Mouse (Mus musculus) lung, embryonic 15.5 days (tissue): ENCODE data around the gene Csnk1e. TPM values are rescaled to one million over a fixed set of nuclear protein-coding genes. Genes with fewer than 3 reads are reported as not detected.

Experiments
- ATAC-seq: fragments of 200-750 bp; cut with Nextera tagmentation; 2 replicates; pipeline ENCODE4 v1.8.0; 2017; ENCODE audit warnings: moderate number of reproducible peaks, borderline replicate concordance; ENCODE audit not compliant: low FRiP score, low TSS enrichment; ENCODE audit errors: extremely low read depth
- H3K27ac ChIP-seq: fragments of 300-500 bp; sonication (generic); 2 replicates; pipeline ENCODE4 v1.5.1; 2015; ENCODE audit warnings: moderate library complexity, mild to moderate bottlenecking, inconsistent platforms
- H3K27me3 ChIP-seq: fragments of 300-500 bp; sonication (generic); 2 replicates; pipeline ENCODE4 v1.6.1; 2015; ENCODE audit warnings: inconsistent platforms
- H3K36me3 ChIP-seq: fragments of 300-500 bp; sonication (generic); 2 replicates; pipeline ENCODE4 v1.6.1; 2015; ENCODE audit warnings: inconsistent platforms
- H3K4me1 ChIP-seq: fragments of 300-500 bp; sonication (generic); 2 replicates; pipeline ENCODE4 v1.6.1; 2015; ENCODE audit warnings: inconsistent platforms
- H3K4me2 ChIP-seq: fragments of 300-500 bp; sonication (generic); 2 replicates; pipeline ENCODE4 v1.6.1; 2015; ENCODE audit warnings: inconsistent platforms, mild to moderate bottlenecking, moderate library complexity
- H3K4me3 ChIP-seq: fragments of 300-500 bp; sonication (generic); 2 replicates; pipeline ENCODE4 v1.5.1; 2015; ENCODE audit warnings: mild to moderate bottlenecking, inconsistent platforms
- H3K9ac ChIP-seq: fragments of 300-500 bp; sonication (generic); 2 replicates; pipeline ENCODE4 v1.6.1; 2015; ENCODE audit warnings: inconsistent platforms
- H3K9me3 ChIP-seq: fragments of 300-500 bp; sonication (generic); 2 replicates; pipeline ENCODE4 v1.6.1; 2016; ENCODE audit warnings: inconsistent platforms
- WGBS: fragments of 180-500 bp; shearing (Covaris S2); methylation state at CpG from one replicate; pipeline ENCODE4 v1.1.7; 2015; 5-methylcytosine and 5-hydroxymethylcytosine counted together
- polyA plus RNA-seq: library from polyadenylated mRNA; unstranded; fragments of >200 nt; fragmentation: Nextera tagmentation; extraction: Ambion mirVana; gene quantifications from 2 replicates; pipeline ENCODE4 v1.2.1, GENCODE M21; 2015

Gene Csnk1e
- polyA plus RNA-seq, 1 experiment from 2014 or later = 97.2 TPM

GRCm38 (mm10) chr15:79388171-79388570 is 67.2 kb downstream of the Csnk1e start:
- Histone ChIP-seq H3K9ac (no peak overlapping the region), H3K27me3 (no peaks in the 10 kb centered on the region), H3K4me1 (peaks cover 59% of the 10 kb centered on the region), H3K4me3 (no peak overlapping the region), H3K9me3 (no peaks in the 10 kb centered on the region), H3K36me3 (0 out of 2 replicates have a peak, but pooled peaks cover 2% of the 10 kb centered on the region), H3K4me2 (no peak overlapping the region), H3K27ac (0 out of 2 replicates have a peak overlapping the region, but pooled peaks have one; percentile 38)
- WGBS = 45% methylated on average over 6 of the region's 6 CpGs
- no peak for ATAC-seq

GRCm38 (mm10) chr15:79387611-79388010 is 67.8 kb downstream of the Csnk1e start:
- 0 out of 2 replicates have a peak, but pooled peaks cover 2% of the 10 kb centered on the region for H3K36me3 ChIP-seq
- ATAC-seq = no peak
- no peak overlapping the region for H3K4me2 ChIP-seq
- WGBS = 77% methylated on average over 7 of the region's 7 CpGs
- no peaks in the 10 kb centered on the region for H3K27me3 ChIP-seq
- H3K4me3 ChIP-seq = no peak overlapping the region
- H3K9ac ChIP-seq = no peak overlapping the region
- no peaks in the 10 kb centered on the region for H3K9me3 ChIP-seq
- H3K4me1 ChIP-seq = peaks cover 53% of the 10 kb centered on the region
- no peak overlapping the region for H3K27ac ChIP-seq

- 58% methylated on average over 6 of the region's 6 CpGs for WGBS
- Histone ChIP-seq H3K9ac (no peak overlapping the region), H3K4me1 (peaks cover 48% of the 10 kb centered on the region), H3K4me2 (no peak overlapping the region), H3K27ac (0 out of 2 replicates have a peak overlapping the region, but pooled peaks have one; percentile 17), H3K4me3 (no peak overlapping the region), H3K9me3 (no peaks in the 10 kb centered on the region), H3K27me3 (no peaks in the 10 kb centered on the region), H3K36me3 (0 out of 2 replicates have a peak, but pooled peaks cover 2% of the 10 kb centered on the region)
- no peak for ATAC-seq
Observed at GRCm38 (mm10) chr15:79387081-79387480, 68.3 kb downstream of the Csnk1e start.

GRCm38 (mm10) chr15:79381644-79382043 is 73.7 kb downstream of the Csnk1e start:
- WGBS = 74% methylated on average over 9 of the region's 9 CpGs
- Histone ChIP-seq H3K9ac (no peak overlapping the region), H3K4me2 (no peak overlapping the region)

GRCm38 (mm10) chr15:79380468-79381444 is 74.6 kb downstream of the Csnk1e start:
- peaks cover 33% of the 10 kb centered on the region for H3K4me1 ChIP-seq
- H3K4me2 ChIP-seq = peak overlapping the region; percentile 12; the same call in 1 of the 2 replicates
- no peaks in the 10 kb centered on the region for H3K27me3 ChIP-seq
- H3K27ac ChIP-seq = peak overlapping the region; percentile 58
- peaks cover 20% of the 10 kb centered on the region for H3K36me3 ChIP-seq
- H3K9me3 ChIP-seq = no peaks in the 10 kb centered on the region
- no peak overlapping the region for H3K4me3 ChIP-seq
- no peak overlapping the region for H3K9ac ChIP-seq
- 40% methylated on average over 23 of the region's 23 CpGs for WGBS
- peak; percentile 44; the same call in 1 of the 2 replicates for ATAC-seq

More at GRCm38 (mm10) chr15:79381644-79382043, 73.7 kb downstream of the Csnk1e start:
- peaks cover 14% of the 10 kb centered on the region for H3K36me3 ChIP-seq
- no peak for ATAC-seq
- H3K27ac ChIP-seq = no peak overlapping the region
- H3K27me3 ChIP-seq = no peaks in the 10 kb centered on the region
- H3K4me3 ChIP-seq = no peak overlapping the region
- H3K9me3 ChIP-seq = no peaks in the 10 kb centered on the region
- peaks cover 33% of the 10 kb centered on the region for H3K4me1 ChIP-seq

GRCm38 (mm10) chr15:79379658-79380057 is 75.7 kb downstream of the Csnk1e start:
- H3K9me3 ChIP-seq = no peaks in the 10 kb centered on the region
- 81% methylated on average over 7 of the region's 7 CpGs for WGBS
- H3K4me3 ChIP-seq = no peak overlapping the region
- H3K4me2 ChIP-seq = no peak overlapping the region
- no peak for ATAC-seq
- H3K27ac ChIP-seq = no peak overlapping the region
- H3K27me3 ChIP-seq = no peaks in the 10 kb centered on the region
- no peak overlapping the region for H3K9ac ChIP-seq
- H3K36me3 ChIP-seq = peaks cover 22% of the 10 kb centered on the region
- peaks cover 33% of the 10 kb centered on the region for H3K4me1 ChIP-seq

GRCm38 (mm10) chr15:79378608-79379007 is 76.8 kb downstream of the Csnk1e start:
- H3K27ac ChIP-seq = peak overlapping the region; percentile 64; the same call in 1 of the 2 replicates
- ATAC-seq = no peak
- WGBS = 94% methylated on average over 10 of the region's 10 CpGs
- no peaks in the 10 kb centered on the region for H3K27me3 ChIP-seq
- no peaks in the 10 kb centered on the region for H3K9me3 ChIP-seq
- no peak overlapping the region for H3K4me3 ChIP-seq
- H3K36me3 ChIP-seq = peaks cover 31% of the 10 kb centered on the region
- H3K4me2 ChIP-seq = no peak overlapping the region
- no peak overlapping the region for H3K9ac ChIP-seq
- H3K4me1 ChIP-seq = peaks cover 38% of the 10 kb centered on the region

GRCm38 (mm10) chr15:79377681-79378080 is 77.7 kb downstream of the Csnk1e start:
- peak overlapping the region; percentile 64 for H3K27ac ChIP-seq
- peak; percentile 65 for ATAC-seq
- 62% methylated on average over 6 of the region's 6 CpGs for WGBS
- H3K27me3 ChIP-seq = no peaks in the 10 kb centered on the region
- peaks cover 38% of the 10 kb centered on the region for H3K36me3 ChIP-seq
- no peak overlapping the region for H3K4me2 ChIP-seq
- H3K4me1 ChIP-seq = peaks cover 38% of the 10 kb centered on the region
- H3K9me3 ChIP-seq = no peaks in the 10 kb centered on the region
- H3K9ac ChIP-seq = no peak overlapping the region
- H3K4me3 ChIP-seq = no peak overlapping the region

- no peak for ATAC-seq
- WGBS = 45% methylated on average over 3 of the region's 3 CpGs
- no peaks in the 10 kb centered on the region for H3K27me3 ChIP-seq
- no peaks in the 10 kb centered on the region for H3K9me3 ChIP-seq
- peaks cover 46% of the 10 kb centered on the region for H3K36me3 ChIP-seq
- H3K9ac ChIP-seq = no peak overlapping the region
- no peak overlapping the region for H3K4me3 ChIP-seq
- peaks cover 28% of the 10 kb centered on the region for H3K4me1 ChIP-seq
- H3K4me2 ChIP-seq = no peak overlapping the region
- peak overlapping the region; percentile 46 for H3K27ac ChIP-seq
Observed at GRCm38 (mm10) chr15:79374760-79375159, 80.6 kb downstream of the Csnk1e start.

GRCm38 (mm10) chr15:79370281-79370843 is 85.0 kb downstream of the Csnk1e start:
- Histone ChIP-seq H3K36me3 (peaks cover 46% of the 10 kb centered on the region), H3K27me3 (no peaks in the 10 kb centered on the region), H3K9me3 (no peaks in the 10 kb centered on the region), H3K9ac (no peak overlapping the region), H3K27ac (0 out of 2 replicates have a peak overlapping the region, but pooled peaks have one; percentile 91), H3K4me2 (no peak overlapping the region), H3K4me1 (peaks cover 36% of the 10 kb centered on the region), H3K4me3 (no peak overlapping the region)
- WGBS = 82% methylated on average over 7 of the region's 7 CpGs
- no peak for ATAC-seq

- Histone ChIP-seq H3K4me3 (no peak overlapping the region), H3K36me3 (peaks cover 52% of the 10 kb centered on the region), H3K4me2 (no peak overlapping the region), H3K9me3 (no peaks in the 10 kb centered on the region), H3K27me3 (no peaks in the 10 kb centered on the region), H3K27ac (peak overlapping the region; percentile 91), H3K9ac (no peak overlapping the region; the same call in 1 of the 2 replicates), H3K4me1 (peaks cover 36% of the 10 kb centered on the region)
- no peak for ATAC-seq
- 53% methylated on average over 15 of the region's 15 CpGs for WGBS
Observed at GRCm38 (mm10) chr15:79369452-79370280, 85.7 kb downstream of the Csnk1e start.
